Mouse (Mus musculus): ENCODE data around the gene Col6a2. TPM values are rescaled to one million over a fixed set of nuclear protein-coding genes. Genes with fewer than 3 reads are reported as not detected.

The Col6a2 gene
- polyA plus RNA-seq (2015; fragmentation: Illumina TruSeq; extraction: RNeasy Lipid Tissue Mini Kit (QIAGEN cat#74804); ENCODE audit: insufficient read depth, low replicate concordance): 3.7 TPM

GRCm38 (mm10) chr10:76622928-76623680 lies at the start of gene Col6a2:
TSS of gene Col6a2 (minus strand) at chr10:76623630.

GRCm38 (mm10) chr10:76575374-76575773 lies 48.1 kb downstream of the Col6a2 start, which contains the start of gene Ftcd:
TSS of gene Ftcd (plus strand) at chr10:76575648.

DNA sequence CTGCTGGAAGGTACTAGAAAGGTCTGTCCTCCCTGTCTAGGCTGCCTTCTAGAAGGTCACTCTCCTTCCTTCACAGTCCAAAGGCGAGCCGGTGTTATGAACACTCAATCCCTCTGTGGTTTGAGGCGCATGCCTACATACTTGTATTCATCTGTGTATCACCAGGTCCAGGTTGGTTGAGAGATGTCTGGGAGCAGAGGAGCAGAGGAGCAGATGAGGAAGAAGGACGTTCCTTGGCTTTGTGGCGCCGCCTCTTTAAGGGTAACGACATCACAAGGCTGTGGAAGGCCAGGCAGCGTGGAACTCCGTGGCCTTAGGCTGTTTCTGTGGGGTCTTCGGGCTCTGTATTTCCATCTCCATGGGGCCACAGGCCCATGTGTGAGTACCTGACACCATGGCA lies 61.5 kb downstream of the Col6a2 start, which contains the start of gene Spatc1l:
Gene Spatc1l, plus strand, starts transcription at position 301 of the 400 bp plus-strand sequence.

Other genes with a start within 250 kb of the Col6a2 start
- gene AC141477.1, start 183.2 kb downstream of the Col6a2 start, polyA plus RNA-seq (2015; fragmentation: Illumina TruSeq; extraction: RNeasy Lipid Tissue Mini Kit (QIAGEN cat#74804); ENCODE audit: insufficient read depth, low replicate concordance): not detected
- 29.5 TPM for gene Pcnt, start 180.8 kb downstream of the Col6a2 start, polyA plus RNA-seq (2015; fragmentation: Illumina TruSeq; extraction: RNeasy Lipid Tissue Mini Kit (QIAGEN cat#74804); ENCODE audit: insufficient read depth, low replicate concordance)
- not detected for gene 2610028H24Rik, start 174.5 kb downstream of the Col6a2 start, polyA plus RNA-seq (2015; fragmentation: Illumina TruSeq; extraction: RNeasy Lipid Tissue Mini Kit (QIAGEN cat#74804); ENCODE audit: insufficient read depth, low replicate concordance)
- 54.3 TPM for gene Mcm3ap, start 154.7 kb downstream of the Col6a2 start, polyA plus RNA-seq (2015; fragmentation: Illumina TruSeq; extraction: RNeasy Lipid Tissue Mini Kit (QIAGEN cat#74804); ENCODE audit: insufficient read depth, low replicate concordance)
- gene Ybey, start 154.5 kb downstream of the Col6a2 start, polyA plus RNA-seq (2015; fragmentation: Illumina TruSeq; extraction: RNeasy Lipid Tissue Mini Kit (QIAGEN cat#74804); ENCODE audit: insufficient read depth, low replicate concordance): 2.1 TPM
- 8.5 TPM for gene Lss, start 92.0 kb downstream of the Col6a2 start, polyA plus RNA-seq (2015; fragmentation: Illumina TruSeq; extraction: RNeasy Lipid Tissue Mini Kit (QIAGEN cat#74804); ENCODE audit: insufficient read depth, low replicate concordance)
- not detected for gene Spatc1l, start 61.4 kb downstream of the Col6a2 start, polyA plus RNA-seq (2015; fragmentation: Illumina TruSeq; extraction: RNeasy Lipid Tissue Mini Kit (QIAGEN cat#74804); ENCODE audit: insufficient read depth, low replicate concordance)
- not detected for gene Ftcd, start 48.0 kb downstream of the Col6a2 start, polyA plus RNA-seq (2015; fragmentation: Illumina TruSeq; extraction: RNeasy Lipid Tissue Mini Kit (QIAGEN cat#74804); ENCODE audit: insufficient read depth, low replicate concordance)
- gene Col6a1, start 102.5 kb upstream of the Col6a2 start, polyA plus RNA-seq (2015; fragmentation: Illumina TruSeq; extraction: RNeasy Lipid Tissue Mini Kit (QIAGEN cat#74804); ENCODE audit: insufficient read depth, low replicate concordance): 7.6 TPM